Mouse (Mus musculus) heart, postnatal 0 days (tissue): Measurements from ENCODE around the gene Ptpru. TPM values are rescaled to one million over a fixed set of nuclear protein-coding genes. Genes with fewer than 3 reads are reported as not detected.

Experiments used
- ATAC-seq: fragments of 200-750 bp; cut with Nextera tagmentation; 2 replicates; pipeline ENCODE4 v1.8.0; 2017; ENCODE audit warnings: low read depth, moderate number of reproducible peaks, moderate library complexity; ENCODE audit not compliant: insufficient read depth
- DNase-seq: peaks from one replicate; pipeline ENCODE4 v3.0.0-alpha.2; 2016; ENCODE audit warnings: low spot score
- H3K27ac ChIP-seq: fragments of 300-500 bp; sonication (generic); 2 replicates; pipeline ENCODE4 v1.5.1; 2014; ENCODE audit warnings: low read depth, mild to moderate bottlenecking
- H3K27me3 ChIP-seq: fragments of 300-500 bp; sonication (generic); 2 replicates; pipeline ENCODE4 v1.6.1; 2014; ENCODE audit warnings: low read length, mixed read lengths; ENCODE audit not compliant: control insufficient read depth, insufficient read depth
- H3K36me3 ChIP-seq: fragments of 300-500 bp; sonication (generic); replicated peaks from 2 replicates; pipeline ENCODE4 v1.6.1; 2014; ENCODE audit warnings: low read length, mixed read lengths; ENCODE audit not compliant: control insufficient read depth, insufficient read depth
- H3K4me1 ChIP-seq: fragments of 300-500 bp; sonication (generic); 2 replicates; pipeline ENCODE4 v1.6.1; 2014; ENCODE audit warnings: antibody characterized with exemption; ENCODE audit not compliant: control insufficient read depth, insufficient read depth
- H3K4me2 ChIP-seq: fragments of 300-500 bp; sonication (generic); 2 replicates; pipeline ENCODE4 v1.6.1; 2014; ENCODE audit warnings: low read depth, mild to moderate bottlenecking, low read length, moderate library complexity
- H3K4me3 ChIP-seq: fragments of 300-500 bp; sonication (generic); 2 replicates; pipeline ENCODE4 v1.5.1; 2014; ENCODE audit warnings: low read depth, low read length
- H3K9ac ChIP-seq: fragments of 300-500 bp; sonication (generic); replicated peaks from 2 replicates; pipeline ENCODE4 v1.6.1; 2014; ENCODE audit warnings: low read depth, low read length, mixed read lengths
- H3K9me3 ChIP-seq: fragments of 300-500 bp; sonication (generic); replicated peaks from 2 replicates; pipeline ENCODE4 v1.6.1; 2016; ENCODE audit warnings: low read length; ENCODE audit not compliant: control insufficient read depth
- CTCF ChIP-seq: IDR thresholded peaks from 2 replicates; pipeline ENCODE4 v1.5.1; 2016; ENCODE audit warnings: antibody characterized with exemption, control low read depth, low read depth
- EP300 ChIP-seq: IDR thresholded peaks from 2 replicates; pipeline ENCODE4 v1.6.1; 2016; ENCODE audit warnings: antibody characterized with exemption, low read depth
- WGBS: fragments of 180-500 bp; shearing (Covaris S2); extraction: QIAGEN DNeasy Blood & Tissue Kit; methylation state at CpG from one replicate; pipeline ENCODE4 v1.1.7; 2014; 5-methylcytosine and 5-hydroxymethylcytosine counted together
- polyA plus RNA-seq: library from polyadenylated mRNA; unstranded; fragments of >200 nt; fragmentation: Nextera tagmentation; extraction: Ambion mirVana; gene quantifications from 2 replicates; pipeline ENCODE4 v1.2.1, GENCODE M21; 2015
- total RNA-seq: library from RNA; depleted of rRNA; stranded (reverse); fragments of >200 nt; gene quantifications from 2 replicates; pipeline ENCODE4 v1.2.3, GENCODE M21; 2014; ENCODE audit warnings: low replicate concordance

Ptpru gene
- total and polyA plus RNA-seq, 2 experiments from 2014 or later, result 0.69 to 1.1 TPM

DNA sequence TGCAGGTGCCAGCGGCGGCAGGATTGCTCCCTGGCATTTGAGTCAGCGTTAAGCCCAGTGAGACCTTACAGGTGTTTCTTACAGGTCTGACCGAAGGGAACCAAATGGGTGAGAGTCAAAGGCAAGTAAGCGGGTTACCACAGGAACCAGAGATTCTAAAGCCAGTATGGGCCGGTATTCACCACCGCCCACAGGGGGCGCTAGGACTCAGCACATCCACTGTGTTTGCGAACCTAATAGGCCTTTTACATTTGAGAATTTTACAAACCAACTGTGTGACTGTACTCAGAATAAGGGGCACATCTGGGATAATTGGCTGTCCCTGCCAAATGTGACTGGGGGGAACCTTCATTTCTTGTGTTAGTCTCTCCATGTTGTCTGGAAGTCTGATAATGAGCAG, 54.1 kb downstream of the Ptpru start:
- DNase-seq (peak; percentile 11), ATAC-seq (no peak)
- Histone ChIP-seq H3K4me1 (peaks cover 8% of the 10 kb centered on the region), H3K27me3 (peaks cover 7% of the 10 kb centered on the region; the same call in 1 of the 2 replicates), H3K9ac (no peak overlapping the region), H3K9me3 (no peaks in the 10 kb centered on the region), H3K4me2 (no peak overlapping the region), H3K36me3 (no peaks in the 10 kb centered on the region), H3K4me3 (no peak overlapping the region), H3K27ac (no peak overlapping the region)
- no peak for TF ChIP-seq EP300
- peak; percentile 57 for TF ChIP-seq CTCF
- 21% methylated on average over 9 of the region's 9 CpGs for WGBS

DNA sequence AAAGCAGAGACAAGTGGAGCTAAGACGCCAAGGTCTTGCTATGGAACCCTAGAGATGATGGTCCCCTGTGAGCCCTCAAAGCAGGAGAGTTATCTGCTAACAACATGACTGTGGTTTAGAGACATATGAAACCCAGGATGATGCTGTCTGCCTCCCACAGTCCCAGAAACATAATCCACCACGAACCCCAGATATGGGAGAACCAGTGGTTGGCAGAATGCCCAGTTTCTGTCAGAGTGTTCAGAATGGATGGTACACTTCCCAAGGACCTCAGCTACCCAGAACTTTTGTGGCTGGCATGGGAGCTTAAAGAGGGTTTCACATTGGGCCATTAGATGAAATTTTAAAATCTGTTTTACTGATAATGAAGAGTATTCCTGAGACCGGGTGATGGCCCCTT, 57.1 kb downstream of the Ptpru start:
- Histone ChIP-seq H3K36me3 (no peaks in the 10 kb centered on the region), H3K27ac (no peak overlapping the region), H3K27me3 (peaks cover 7% of the 10 kb centered on the region; the same call in 1 of the 2 replicates), H3K9me3 (no peaks in the 10 kb centered on the region), H3K4me2 (no peak overlapping the region), H3K9ac (no peak overlapping the region), H3K4me1 (peaks cover 8% of the 10 kb centered on the region), H3K4me3 (no peak overlapping the region)
- whole genome bisulfite sequencing, result 23% methylated on average over 3 of the region's 3 CpGs
- peak; percentile 75 for ATAC-seq
- peak; percentile 64 for DNase-seq
- TF ChIP-seq CTCF (no peak), EP300 (no peak)

DNA sequence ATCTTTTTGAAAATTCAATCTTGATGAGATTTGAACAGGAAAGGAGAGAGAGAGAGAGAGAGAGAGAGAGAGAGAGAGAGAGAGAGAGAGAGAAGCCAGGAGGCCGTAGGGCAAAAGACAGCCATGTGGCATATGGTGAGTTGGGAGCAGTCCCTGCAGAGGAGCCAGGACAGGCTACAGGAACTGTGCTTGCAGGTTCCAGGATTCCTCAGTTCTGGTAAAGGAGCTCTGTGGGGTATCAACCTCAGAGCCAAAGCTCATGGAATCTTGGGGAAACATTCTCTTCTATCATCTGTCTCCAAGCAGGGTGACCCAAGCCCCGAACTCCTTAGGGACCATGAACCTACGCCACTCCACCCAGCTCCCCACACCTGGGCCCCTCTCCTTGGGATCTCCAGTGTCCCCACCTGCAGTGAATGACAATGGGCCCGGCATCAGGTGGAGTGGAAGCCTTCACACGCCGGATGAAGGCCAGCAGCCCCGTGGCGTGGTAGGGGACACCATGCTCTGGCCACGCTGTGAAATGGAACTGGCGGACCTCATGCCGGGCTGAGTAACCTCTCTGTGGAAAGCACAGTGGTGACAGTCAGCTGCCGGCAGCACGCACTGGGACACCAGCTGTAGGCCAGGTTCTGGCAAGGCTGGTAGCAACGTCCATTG, 59.3 kb downstream of the Ptpru start:
- no peaks in the 10 kb centered on the region for H3K36me3 ChIP-seq
- no peak overlapping the region for H3K27ac ChIP-seq
- no peak overlapping the region for H3K4me3 ChIP-seq
- H3K9ac ChIP-seq, result no peak overlapping the region
- no peak overlapping the region for H3K4me2 ChIP-seq
- peaks cover 8% of the 10 kb centered on the region for H3K4me1 ChIP-seq
- H3K27me3 ChIP-seq, result peaks cover 6% of the 10 kb centered on the region; the same call in 1 of the 2 replicates
- WGBS, result 83% methylated on average over 14 of the region's 14 CpGs
- ATAC-seq, result no peak
- no peaks in the 10 kb centered on the region for H3K9me3 ChIP-seq
- TF ChIP-seq EP300, result no peak
- TF ChIP-seq CTCF, result no peak
- no peak for DNase-seq

DNA sequence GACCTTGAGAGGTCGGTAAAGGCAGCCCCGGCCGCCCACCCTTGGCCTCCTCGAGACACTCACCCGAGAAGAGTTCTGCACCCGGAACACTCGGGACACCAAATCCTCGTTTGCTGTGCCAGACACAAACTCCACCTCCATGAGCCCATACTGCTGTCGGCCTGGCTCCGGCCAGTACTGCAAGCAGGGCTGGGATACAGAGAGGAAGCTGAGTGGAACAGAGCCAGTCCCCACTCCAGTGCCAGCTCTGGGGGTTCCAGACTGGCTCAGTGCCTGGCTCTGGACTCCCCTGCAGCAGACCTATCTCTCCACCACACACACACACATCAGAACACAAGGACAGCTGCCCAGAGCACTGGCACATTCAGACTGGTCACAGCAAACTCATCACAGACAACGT, 66.7 kb downstream of the Ptpru start:
- no peak overlapping the region for H3K4me3 ChIP-seq
- H3K9me3 ChIP-seq, result no peaks in the 10 kb centered on the region
- ATAC-seq (peak; percentile 44; the same call in 1 of the 2 replicates), DNase-seq (no peak)
- WGBS, result 60% methylated on average over 11 of the region's 11 CpGs
- H3K4me1 ChIP-seq, result no peaks in the 10 kb centered on the region
- H3K27me3 ChIP-seq, result no peaks in the 10 kb centered on the region
- H3K9ac ChIP-seq, result no peak overlapping the region
- no peak overlapping the region for H3K4me2 ChIP-seq
- no peak overlapping the region for H3K27ac ChIP-seq
- TF ChIP-seq EP300, result no peak
- TF ChIP-seq CTCF, result no peak
- no peaks in the 10 kb centered on the region for H3K36me3 ChIP-seq

DNA sequence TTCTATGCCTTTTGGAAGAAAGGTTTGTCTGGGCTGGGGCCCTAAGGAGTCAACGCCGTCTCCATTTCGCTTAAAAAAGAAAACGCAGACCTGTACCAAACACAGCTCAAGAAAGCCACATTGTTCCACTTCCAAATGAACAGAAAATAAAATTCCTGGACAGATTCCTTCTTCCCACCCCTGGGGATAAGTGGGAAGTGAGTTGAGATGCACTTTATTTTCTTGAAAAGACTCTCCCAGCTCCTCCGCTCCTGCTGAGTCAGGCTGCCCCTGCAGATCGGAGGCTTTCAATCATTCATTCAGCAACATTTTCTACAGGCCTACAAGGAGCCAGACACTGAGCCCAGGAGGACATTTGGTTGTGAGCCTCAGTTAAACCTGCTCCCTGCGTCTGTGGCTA, 74.2 kb downstream of the Ptpru start:
- Histone ChIP-seq H3K27me3 (no peaks in the 10 kb centered on the region), H3K4me1 (no peaks in the 10 kb centered on the region), H3K36me3 (no peaks in the 10 kb centered on the region), H3K9ac (no peak overlapping the region), H3K27ac (no peak overlapping the region), H3K4me3 (no peak overlapping the region), H3K9me3 (no peaks in the 10 kb centered on the region), H3K4me2 (no peak overlapping the region)
- ATAC-seq, result no peak
- no peak for TF ChIP-seq CTCF
- TF ChIP-seq EP300, result no peak
- 79% methylated on average over 7 of the region's 7 CpGs for WGBS
- no peak for DNase-seq

DNA sequence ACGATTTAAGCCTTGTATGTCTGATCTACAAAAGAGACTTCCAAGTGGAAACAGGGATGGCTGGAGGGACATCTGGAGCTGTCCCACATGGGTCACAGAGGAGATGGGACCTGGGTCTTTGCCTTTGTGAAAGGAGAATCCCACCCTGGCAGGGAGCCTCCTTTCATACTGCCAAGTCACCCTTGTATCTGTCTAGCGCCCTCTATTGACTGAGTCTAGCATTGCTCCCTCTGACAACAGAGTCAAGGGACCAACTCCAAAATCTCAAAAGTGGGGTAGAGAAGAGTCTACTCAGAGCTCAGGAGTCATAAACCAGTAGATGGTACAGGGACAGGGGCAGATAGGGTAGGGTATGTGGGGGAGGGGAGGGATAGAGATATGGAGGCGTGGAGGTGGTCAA, 74.6 kb downstream of the Ptpru start:
- TF ChIP-seq EP300 (no peak), CTCF (no peak)
- no peaks in the 10 kb centered on the region for H3K36me3 ChIP-seq
- H3K4me3 ChIP-seq, result no peak overlapping the region
- WGBS, result 58% methylated on average over 3 of the region's 3 CpGs
- ATAC-seq (no peak), DNase-seq (no peak)
- H3K9me3 ChIP-seq, result no peaks in the 10 kb centered on the region
- H3K27me3 ChIP-seq, result no peaks in the 10 kb centered on the region
- no peak overlapping the region for H3K9ac ChIP-seq
- no peak overlapping the region for H3K27ac ChIP-seq
- no peaks in the 10 kb centered on the region for H3K4me1 ChIP-seq
- H3K4me2 ChIP-seq, result no peak overlapping the region
